Mouse (Mus musculus): ENCODE measurements at regions not wholly inside any gene's neighbourhood (a gene's known extent, or its start where the extent isn't known, plus 50 kb on each side); places are given as distances from the start of the nearest gene placed in this dataset.

- H3K4me1 ChIP-seq (ENCODE audit: control insufficient read depth in 1 of 2, insufficient read depth in 2 of 2, low read length in 2 of 2) = no peaks in the 10 kb centered on the region
- H3K79me2 ChIP-seq (ENCODE audit: control insufficient read depth, insufficient read depth, low read length, poor library complexity) = no peaks in the 10 kb centered on the region
- no peaks in the 10 kb centered on the region for H3K9me3 ChIP-seq (replicated peaks; ENCODE audit: insufficient read depth, low read length)
- H3K27me3 ChIP-seq (ENCODE audit: control insufficient read depth in 1 of 2, insufficient read depth in 2 of 2, low read length in 2 of 2) = no peaks in the 10 kb centered on the region
- H3K4me3 ChIP-seq (ENCODE audit: control insufficient read depth in 1 of 2, insufficient read depth in 1 of 2, low read depth in 2 of 2, low read length in 2 of 2) = no peak overlapping the region
- no peak for DNase-seq (ENCODE audit: low read depth, low spot score)
- H3K36me3 ChIP-seq (ENCODE audit: control insufficient read depth in 1 of 2, insufficient read depth in 2 of 2, low read length in 2 of 2) = no peaks in the 10 kb centered on the region
- TF ChIP-seq MAX (IDR thresholded peaks at IDR 0.05; ENCODE audit: low read length) (no peak), ZKSCAN1 (IDR thresholded peaks at IDR 0.05; ENCODE audit: low read depth, low read length) (no peak), POLR2A (IDR thresholded peaks at IDR 0.05; ENCODE audit: control insufficient read depth in 1 of 2, insufficient read depth in 1 of 2, low read depth in 1 of 2, low read length in 2 of 2, poor library complexity in 1 of 2) (no peak), EP300 (IDR thresholded peaks at IDR 0.05; ENCODE audit: low read depth in 1 of 2, low read length in 2 of 2) (no peak), BHLHE40 (IDR thresholded peaks at IDR 0.05; ENCODE audit: borderline replicate concordance, low read depth, low read length) (no peak), MAZ (IDR thresholded peaks at IDR 0.05; ENCODE audit: low read depth, low read length) (no peak)
- no peak overlapping the region for H3K9ac ChIP-seq (ENCODE audit: control insufficient read depth, low read depth, low read length, poor library complexity, severe bottlenecking)
- no peak overlapping the region for H3K27ac ChIP-seq (ENCODE audit: control insufficient read depth, low read depth, low read length)
Measured at GRCm38 (mm10) chr6:49603201-49603600, 207.8 kb downstream of the Stk31 start.

DNA sequence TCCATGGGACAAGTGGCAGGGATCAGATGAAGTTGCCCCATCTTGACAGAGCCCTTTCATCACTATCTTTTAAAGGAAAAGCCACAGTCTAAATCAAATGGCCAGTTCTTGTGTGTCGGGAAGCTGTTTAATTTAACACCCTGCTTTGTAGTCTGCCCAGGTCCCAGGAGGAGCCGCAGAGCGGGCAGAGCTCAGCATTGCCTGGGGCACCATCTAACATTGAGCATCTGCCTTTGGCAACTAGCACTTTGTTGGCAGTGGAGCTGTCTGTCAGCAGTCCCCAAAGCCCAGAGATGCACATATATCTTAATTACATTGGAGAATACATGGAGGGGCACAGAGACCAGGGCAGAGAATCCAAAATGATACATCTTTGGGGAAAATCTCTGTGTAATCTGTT, 208.4 kb downstream of the Stk31 start:
- Histone ChIP-seq H3K27me3 (ENCODE audit: control insufficient read depth in 1 of 2, insufficient read depth in 2 of 2, low read length in 2 of 2) (no peaks in the 10 kb centered on the region), H3K9me3 (replicated peaks; ENCODE audit: insufficient read depth, low read length) (no peaks in the 10 kb centered on the region), H3K36me3 (ENCODE audit: control insufficient read depth in 1 of 2, insufficient read depth in 2 of 2, low read length in 2 of 2) (no peaks in the 10 kb centered on the region), H3K27ac (ENCODE audit: control insufficient read depth, low read depth, low read length) (no peak overlapping the region), H3K79me2 (ENCODE audit: control insufficient read depth, insufficient read depth, low read length, poor library complexity) (no peaks in the 10 kb centered on the region), H3K4me1 (ENCODE audit: control insufficient read depth in 1 of 2, insufficient read depth in 2 of 2, low read length in 2 of 2) (no peaks in the 10 kb centered on the region), H3K9ac (ENCODE audit: control insufficient read depth, low read depth, low read length, poor library complexity, severe bottlenecking) (no peak overlapping the region), H3K4me3 (ENCODE audit: control insufficient read depth in 1 of 2, insufficient read depth in 1 of 2, low read depth in 2 of 2, low read length in 2 of 2) (no peak overlapping the region)
- TF ChIP-seq GABPA (IDR thresholded peaks at IDR 0.05; ENCODE audit: low read depth, low read length) (no peak), HCFC1 (IDR thresholded peaks at IDR 0.05; ENCODE audit: low read depth, low read length) (no peak), TAL1 (IDR thresholded peaks at IDR 0.05; ENCODE audit: low read length) (no peak)
- no peak for DNase-seq (ENCODE audit: low read depth, low spot score)

DNA sequence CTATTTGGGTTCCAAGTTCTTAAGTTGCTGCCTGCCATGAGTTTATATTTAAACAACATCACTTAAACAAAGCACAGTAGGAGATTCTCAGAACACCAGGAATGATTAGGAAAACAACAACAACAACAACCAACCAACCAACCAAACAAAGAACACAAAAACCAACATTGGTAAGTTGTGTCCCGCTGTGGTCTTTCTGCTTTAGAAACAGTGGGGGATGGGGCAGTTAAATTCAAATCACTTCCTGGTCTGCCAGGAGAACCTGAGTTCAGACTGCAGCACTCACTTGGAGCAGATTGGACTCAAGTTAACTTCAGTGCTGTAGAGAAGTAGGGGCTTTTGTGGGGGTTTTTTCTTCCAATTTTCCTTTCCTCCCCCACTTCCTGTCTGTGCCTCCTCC, 210.6 kb downstream of the Stk31 start:
- no peak for TF ChIP-seq KAT2A (conservative IDR thresholded peaks at IDR 0.05; ENCODE audit: low read depth, low read length)
- no peak for TF ChIP-seq GABPA (IDR thresholded peaks at IDR 0.05; ENCODE audit: low read depth, low read length)
- TF ChIP-seq ZC3H11A (IDR thresholded peaks at IDR 0.05; ENCODE audit: low read depth, low read length) = no peak
- no peak for TF ChIP-seq E2F4 (IDR thresholded peaks at IDR 0.05; ENCODE audit: borderline replicate concordance, low read depth, low read length)
- TF ChIP-seq TBP (IDR thresholded peaks at IDR 0.05; ENCODE audit: low read depth, low read length) = no peak
- no peak for TF ChIP-seq RAD21 (IDR thresholded peaks at IDR 0.05; ENCODE audit: low read depth, low read length)
- TF ChIP-seq SMC3 (IDR thresholded peaks at IDR 0.05; ENCODE audit: low read depth, low read length) = no peak
- TF ChIP-seq MXI1 (IDR thresholded peaks at IDR 0.05; ENCODE audit: low read depth, low read length) = no peak
- TF ChIP-seq MEF2A (IDR thresholded peaks at IDR 0.05; ENCODE audit: extremely low read depth, insufficient replicate concordance, low read depth, low read length, poor library complexity, severe bottlenecking) = no peak
- TF ChIP-seq CHD1 (IDR thresholded peaks at IDR 0.05; ENCODE audit: low read depth, low read length) = no peak
- no peak for TF ChIP-seq ELF1 (IDR thresholded peaks at IDR 0.05; ENCODE audit: low read depth, low read length)
- TF ChIP-seq ETS1 (IDR thresholded peaks at IDR 0.05; ENCODE audit: low read depth, low read length) = no peak
- no peak for TF ChIP-seq SIN3A (IDR thresholded peaks at IDR 0.05; ENCODE audit: low read length)
- TF ChIP-seq POLR2AphosphoS2 (IDR thresholded peaks at IDR 0.05; ENCODE audit: low read length) = no peak
- Histone ChIP-seq H3K27me3 (ENCODE audit: control insufficient read depth in 1 of 2, insufficient read depth in 2 of 2, low read length in 2 of 2) (no peaks in the 10 kb centered on the region), H3K4me1 (ENCODE audit: control insufficient read depth in 1 of 2, insufficient read depth in 2 of 2, low read length in 2 of 2) (no peaks in the 10 kb centered on the region), H3K79me2 (ENCODE audit: control insufficient read depth, insufficient read depth, low read length, poor library complexity) (no peaks in the 10 kb centered on the region), H3K27ac (ENCODE audit: control insufficient read depth, low read depth, low read length) (no peak overlapping the region), H3K4me3 (ENCODE audit: control insufficient read depth in 1 of 2, insufficient read depth in 1 of 2, low read depth in 2 of 2, low read length in 2 of 2) (no peak overlapping the region), H3K9ac (ENCODE audit: control insufficient read depth, low read depth, low read length, poor library complexity, severe bottlenecking) (no peak overlapping the region), H3K36me3 (ENCODE audit: control insufficient read depth in 1 of 2, insufficient read depth in 2 of 2, low read length in 2 of 2) (no peaks in the 10 kb centered on the region), H3K9me3 (replicated peaks; ENCODE audit: insufficient read depth, low read length) (no peaks in the 10 kb centered on the region)
- no peak for DNase-seq (ENCODE audit: low read depth, low spot score)

Measured in MEL (cell line).